Mouse (Mus musculus) adrenal gland, postnatal 25 days (tissue): ENCODE results near the gene Mpc1. TPM values are rescaled to one million over a fixed set of nuclear protein-coding genes. Genes with fewer than 3 reads are reported as not detected.
A peak's percentile ranks its signal among the peaks of the same experiment; 100 is the strongest.
"Not testable (repeated sequence)": the region's sequence is repeated elsewhere in the genome, so short reads cannot be mapped to it uniquely, and the experiment has no call there.

Source experiments
- DNase-seq: peaks from one replicate; pipeline ENCODE4 v3.0.0; 2021; ENCODE audit warnings: mixed read lengths
- total RNA-seq: library from RNA; stranded (reverse); gene quantifications from 2 replicates; pipeline ENCODE4 v1.2.3, GENCODE M21; 2021

Mpc1 gene
- total RNA-seq, 1 experiment from 2014 or later: 262 TPM

- no peak for DNase-seq
These were observed 4.3 kb upstream of the Mpc1 start for GRCm38 (mm10) chr17:8278356-8278755.

GRCm38 (mm10) chr17:8283526-8284253 lies 986 bp downstream of the Mpc1 start:
- peak; percentile 97 for DNase-seq

GRCm38 (mm10) chr17:8284254-8284661 lies 1.6 kb downstream of the Mpc1 start:
- DNase-seq: peak; percentile 51

GRCm38 (mm10) chr17:8285056-8285455 lies 2.4 kb downstream of the Mpc1 start:
- peak; percentile 13 for DNase-seq

- no peak for DNase-seq
These were observed 4.3 kb downstream of the Mpc1 start for GRCm38 (mm10) chr17:8286987-8287386.

- DNase-seq: no peak
These were observed 7.4 kb downstream of the Mpc1 start for GRCm38 (mm10) chr17:8289993-8290679.

GRCm38 (mm10) chr17:8290736-8291135 lies 8.0 kb downstream of the Mpc1 start:
- DNase-seq: peak; percentile 20

GRCm38 (mm10) chr17:8295825-8296224 lies 13.1 kb downstream of the Mpc1 start:
- no peak for DNase-seq

- DNase-seq: no peak
These were observed 13.7 kb downstream of the Mpc1 start for GRCm38 (mm10) chr17:8296313-8296844.

- no peak for DNase-seq
These were observed 15.0 kb downstream of the Mpc1 start for GRCm38 (mm10) chr17:8297746-8298145.

GRCm38 (mm10) chr17:8298281-8298680 lies 15.6 kb downstream of the Mpc1 start:
- no peak for DNase-seq

GRCm38 (mm10) chr17:8299524-8299923 lies 16.8 kb downstream of the Mpc1 start:
- peak; percentile 18 for DNase-seq

GRCm38 (mm10) chr17:8301515-8301914 lies 18.8 kb downstream of the Mpc1 start:
- DNase-seq: no peak

- DNase-seq: no peak
These were observed 20.2 kb downstream of the Mpc1 start for GRCm38 (mm10) chr17:8302772-8303438.

GRCm38 (mm10) chr17:8303671-8304070 lies 21.0 kb downstream of the Mpc1 start:
- no peak for DNase-seq

GRCm38 (mm10) chr17:8305801-8306200 lies 23.1 kb downstream of the Mpc1 start:
- DNase-seq: peak; percentile 16

- DNase-seq: peak; percentile 98
These were observed 28.3 kb downstream of the Mpc1 start, which contains the start of gene Sft2d1 for GRCm38 (mm10) chr17:8310838-8311614. Sft2d1 (plus strand) TSS chr17:8311102.

- no peak for DNase-seq
These were observed 29.0 kb downstream of the Mpc1 start for GRCm38 (mm10) chr17:8311751-8312150.

- no peak for DNase-seq
These were observed 31.3 kb downstream of the Mpc1 start for GRCm38 (mm10) chr17:8313976-8314375.

GRCm38 (mm10) chr17:8316251-8316650 lies 33.5 kb downstream of the Mpc1 start:
- DNase-seq: no peak

GRCm38 (mm10) chr17:8326877-8327276 lies 44.2 kb downstream of the Mpc1 start:
- not testable (repeated sequence) for DNase-seq
